Mouse (Mus musculus): ENCODE data around the gene Fut8. TPM values are rescaled to one million over a fixed set of nuclear protein-coding genes. Genes with fewer than 3 reads are reported as not detected.
"Not testable (repeated sequence)": the region's sequence is repeated elsewhere in the genome, so short reads cannot be mapped to it uniquely, and the experiment has no call there.

The Fut8 gene
- polyA plus RNA-seq, 1 experiment, result 6.9 TPM

GRCm38 (mm10) chr12:77502243-77502642 is 264.3 kb downstream of the Fut8 start:
- peaks cover 15% of the 10 kb centered on the region for H3K4me1 ChIP-seq
- H3K9me3 ChIP-seq, result no peaks in the 10 kb centered on the region
- H3K4me3 ChIP-seq (replicated peaks), result no peak overlapping the region
- TF ChIP-seq FLI1 (IDR thresholded peaks at IDR 0.05; ENCODE audit: low read length) (no peak), GATA1 (IDR thresholded peaks at IDR 0.05; ENCODE audit: borderline replicate concordance, low read length) (no peak)
- H3K36me3 ChIP-seq (replicated peaks; ENCODE audit: low read length), result no peaks in the 10 kb centered on the region
- peaks cover 18% of the 10 kb centered on the region for H3K27me3 ChIP-seq (replicated peaks)

- peaks cover 4% of the 10 kb centered on the region; the same call in 1 of the 2 replicates for H3K9me3 ChIP-seq
- H3K27me3 ChIP-seq (replicated peaks), result peaks cover 16% of the 10 kb centered on the region
- TF ChIP-seq FLI1 (IDR thresholded peaks at IDR 0.05; ENCODE audit: low read length), result no peak
- no peak for TF ChIP-seq GATA1 (IDR thresholded peaks at IDR 0.05; ENCODE audit: borderline replicate concordance, low read length)
- peaks cover 15% of the 10 kb centered on the region for H3K4me1 ChIP-seq
- H3K36me3 ChIP-seq (replicated peaks; ENCODE audit: low read length), result no peaks in the 10 kb centered on the region
- H3K4me3 ChIP-seq (replicated peaks), result no peak overlapping the region
Observed at GRCm38 (mm10) chr12:77505431-77505830, 267.5 kb downstream of the Fut8 start.

GRCm38 (mm10) chr12:77507770-77508169 is 269.8 kb downstream of the Fut8 start:
- TF ChIP-seq GATA1 (IDR thresholded peaks at IDR 0.05; ENCODE audit: borderline replicate concordance, low read length) (no peak), FLI1 (IDR thresholded peaks at IDR 0.05; ENCODE audit: low read length) (no peak)
- Histone ChIP-seq H3K27me3 (replicated peaks) (peaks cover 11% of the 10 kb centered on the region), H3K36me3 (replicated peaks; ENCODE audit: low read length) (no peaks in the 10 kb centered on the region), H3K9me3 (peaks cover 4% of the 10 kb centered on the region; the same call in 1 of the 2 replicates), H3K4me3 (replicated peaks) (no peak overlapping the region), H3K4me1 (no peaks in the 10 kb centered on the region; the same call in 1 of the 2 replicates)

- Histone ChIP-seq H3K4me1 (no peaks in the 10 kb centered on the region), H3K9me3 (peaks cover 4% of the 10 kb centered on the region; the same call in 1 of the 2 replicates), H3K36me3 (replicated peaks; ENCODE audit: low read length) (no peaks in the 10 kb centered on the region), H3K27me3 (replicated peaks) (peaks cover 3% of the 10 kb centered on the region), H3K4me3 (replicated peaks) (no peak overlapping the region)
- TF ChIP-seq GATA1 (IDR thresholded peaks at IDR 0.05; ENCODE audit: borderline replicate concordance, low read length) (no peak), FLI1 (IDR thresholded peaks at IDR 0.05; ENCODE audit: low read length) (no peak)
Observed at GRCm38 (mm10) chr12:77510758-77511157, 272.8 kb downstream of the Fut8 start.

- peaks cover 3% of the 10 kb centered on the region for H3K27me3 ChIP-seq (replicated peaks)
- no peaks in the 10 kb centered on the region for H3K4me1 ChIP-seq
- no peaks in the 10 kb centered on the region for H3K36me3 ChIP-seq (replicated peaks; ENCODE audit: low read length)
- TF ChIP-seq FLI1 (IDR thresholded peaks at IDR 0.05; ENCODE audit: low read length) (no peak), GATA1 (IDR thresholded peaks at IDR 0.05; ENCODE audit: borderline replicate concordance, low read length) (no peak)
- no peak overlapping the region for H3K4me3 ChIP-seq (replicated peaks)
- H3K9me3 ChIP-seq, result peaks cover 4% of the 10 kb centered on the region; the same call in 1 of the 2 replicates
Observed at GRCm38 (mm10) chr12:77511206-77511605, 273.3 kb downstream of the Fut8 start.

GRCm38 (mm10) chr12:77511631-77512030 is 273.7 kb downstream of the Fut8 start:
- H3K9me3 ChIP-seq, result peaks cover 4% of the 10 kb centered on the region; the same call in 1 of the 2 replicates
- TF ChIP-seq GATA1 (IDR thresholded peaks at IDR 0.05; ENCODE audit: borderline replicate concordance, low read length) (no peak), FLI1 (IDR thresholded peaks at IDR 0.05; ENCODE audit: low read length) (no peak)
- no peaks in the 10 kb centered on the region for H3K36me3 ChIP-seq (replicated peaks; ENCODE audit: low read length)

GRCm38 (mm10) chr12:77516805-77517204 is 278.9 kb downstream of the Fut8 start:
- H3K9me3 ChIP-seq, result no peaks in the 10 kb centered on the region
- H3K27me3 ChIP-seq (replicated peaks), result peaks cover 9% of the 10 kb centered on the region
- TF ChIP-seq GATA1 (IDR thresholded peaks at IDR 0.05; ENCODE audit: borderline replicate concordance, low read length) (no peak), FLI1 (IDR thresholded peaks at IDR 0.05; ENCODE audit: low read length) (no peak)
- no peak overlapping the region for H3K4me3 ChIP-seq (replicated peaks)
- H3K4me1 ChIP-seq, result no peaks in the 10 kb centered on the region
- no peaks in the 10 kb centered on the region for H3K36me3 ChIP-seq (replicated peaks; ENCODE audit: low read length)

More at GRCm38 (mm10) chr12:77511631-77512030, 273.7 kb downstream of the Fut8 start:
- Histone ChIP-seq H3K27me3 (replicated peaks) (peaks cover 3% of the 10 kb centered on the region), H3K4me1 (no peaks in the 10 kb centered on the region), H3K4me3 (replicated peaks) (no peak overlapping the region)

DNA sequence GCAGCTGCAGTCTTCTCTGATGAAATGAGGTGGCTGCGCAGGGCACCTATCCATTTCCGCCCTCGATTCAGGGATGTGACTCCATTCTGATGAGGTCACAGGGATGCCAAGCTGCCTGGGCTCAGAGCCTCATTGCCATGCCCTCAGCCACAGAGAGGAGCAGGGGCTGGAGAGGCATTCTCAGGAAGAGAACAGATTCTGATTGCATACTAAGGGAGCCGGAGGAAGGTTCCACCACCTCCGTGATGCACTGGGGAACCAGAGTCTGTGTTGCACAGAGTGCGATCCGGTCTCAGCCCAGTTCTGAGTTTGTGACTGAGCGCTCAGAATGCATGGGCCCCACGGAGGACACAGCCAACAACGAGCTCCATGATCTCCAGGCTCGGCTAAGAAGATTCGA is 279.8 kb downstream of the Fut8 start:
- no peak overlapping the region for H3K4me3 ChIP-seq (replicated peaks)
- peaks cover 9% of the 10 kb centered on the region for H3K27me3 ChIP-seq (replicated peaks)
- H3K4me1 ChIP-seq, result no peaks in the 10 kb centered on the region
- H3K9me3 ChIP-seq, result no peaks in the 10 kb centered on the region
- TF ChIP-seq FLI1 (IDR thresholded peaks at IDR 0.05; ENCODE audit: low read length), result no peak
- no peak for TF ChIP-seq GATA1 (IDR thresholded peaks at IDR 0.05; ENCODE audit: borderline replicate concordance, low read length)
- H3K36me3 ChIP-seq (replicated peaks; ENCODE audit: low read length), result no peaks in the 10 kb centered on the region

DNA sequence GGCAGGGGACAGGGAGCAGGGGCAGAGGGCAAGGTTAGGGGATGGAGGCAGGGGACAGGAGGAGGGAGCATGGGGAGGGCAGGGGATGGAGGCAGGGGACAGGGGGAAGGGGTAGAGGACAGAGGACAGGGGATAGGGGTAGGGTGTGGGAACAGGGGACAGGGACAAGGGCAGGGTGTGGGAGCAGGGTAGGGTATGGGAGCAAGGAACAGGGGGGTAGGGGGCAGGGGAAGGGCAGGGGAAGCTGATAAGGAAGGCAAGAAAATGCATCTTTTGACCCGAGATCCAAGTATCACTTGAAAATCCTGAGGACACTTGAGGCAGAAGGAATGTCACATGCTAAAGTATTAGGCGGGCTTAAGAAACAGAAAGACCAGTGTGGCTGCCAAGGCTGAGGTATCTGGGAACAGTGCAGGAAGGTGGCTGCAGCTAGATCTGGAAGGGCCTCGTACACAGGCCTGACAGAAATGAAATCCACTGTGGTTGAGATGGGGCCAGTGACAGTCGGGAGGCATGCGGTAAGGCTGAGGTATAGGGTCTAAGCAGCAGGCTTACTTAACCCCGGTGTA is 281.7 kb downstream of the Fut8 start:
- H3K36me3 ChIP-seq (replicated peaks; ENCODE audit: low read length), result no peaks in the 10 kb centered on the region
- no peak overlapping the region for H3K4me3 ChIP-seq (replicated peaks)
- H3K4me1 ChIP-seq, result no peaks in the 10 kb centered on the region
- TF ChIP-seq GATA1 (IDR thresholded peaks at IDR 0.05; ENCODE audit: borderline replicate concordance, low read length), result no peak
- H3K9me3 ChIP-seq, result no peaks in the 10 kb centered on the region
- H3K27me3 ChIP-seq (replicated peaks), result peaks cover 7% of the 10 kb centered on the region

DNA sequence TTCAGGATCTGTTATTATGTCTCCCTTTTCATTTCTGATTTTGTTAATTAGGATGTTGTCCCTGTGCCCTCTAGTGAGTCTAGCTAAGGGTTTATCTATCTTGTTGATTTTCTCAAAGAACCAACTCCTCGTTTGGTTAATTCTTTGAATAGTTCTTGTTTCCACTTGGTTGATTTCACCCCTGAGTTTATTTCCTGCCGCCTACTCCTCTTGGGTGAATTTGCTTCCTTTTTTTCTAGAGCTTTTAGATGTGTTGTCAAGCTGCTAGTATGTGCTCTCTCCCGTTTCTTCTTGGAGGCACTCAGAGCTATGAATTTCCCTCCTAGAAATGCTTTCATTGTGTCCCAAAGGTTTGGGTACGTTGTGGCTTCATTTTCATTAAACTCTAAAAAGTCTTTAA is 286.1 kb downstream of the Fut8 start:
- not testable (repeated sequence) for H3K27me3 ChIP-seq (replicated peaks); H3K4me1 ChIP-seq; H3K9me3 ChIP-seq; H3K36me3 ChIP-seq (replicated peaks; ENCODE audit: low read length); H3K4me3 ChIP-seq (replicated peaks)
